Mouse (Mus musculus) testis, adult 2 months (tissue): ENCODE results near the gene C1qtnf1.

Experiments used
- CTCF ChIP-seq: fragments of 200-500 bp; IDR thresholded peaks from 2 replicates; pipeline ENCODE4 v1.5.1; 2012; ENCODE audit warnings: low read depth, mild to moderate bottlenecking, inconsistent platforms, low read length, moderate library complexity; ENCODE audit not compliant: control insufficient read depth, insufficient read depth, insufficient replicate concordance
- POLR2A ChIP-seq: fragments of 200-500 bp; IDR thresholded peaks from 2 replicates; pipeline ENCODE4 v1.6.1; 2012; ENCODE audit warnings: low read depth, mild to moderate bottlenecking, inconsistent platforms, low read length, moderate library complexity; ENCODE audit not compliant: control insufficient read depth

- TF ChIP-seq CTCF (no peak), POLR2A (no peak)
Observed at GRCm38 (mm10) chr11:118493458-118493857, 65.5 kb downstream of the C1qtnf1 start.
